Mouse (Mus musculus) kidney, adult 2 months (tissue): ENCODE data around the gene March10.

Experiments
- CTCF ChIP-seq: fragments of 200-500 bp; conservative IDR thresholded peaks from 2 replicates; pipeline ENCODE4 v1.5.1; 2011; ENCODE audit warnings: low read depth, mild to moderate bottlenecking, control low read depth, low read length, moderate library complexity, mixed read lengths; ENCODE audit not compliant: insufficient read depth, insufficient read length
- POLR2A ChIP-seq: fragments of 200-500 bp; IDR thresholded peaks from one replicate; pipeline ENCODE4 v1.6.1; 2011; ENCODE audit warnings: low read depth, low read length, control low read depth

DNA sequence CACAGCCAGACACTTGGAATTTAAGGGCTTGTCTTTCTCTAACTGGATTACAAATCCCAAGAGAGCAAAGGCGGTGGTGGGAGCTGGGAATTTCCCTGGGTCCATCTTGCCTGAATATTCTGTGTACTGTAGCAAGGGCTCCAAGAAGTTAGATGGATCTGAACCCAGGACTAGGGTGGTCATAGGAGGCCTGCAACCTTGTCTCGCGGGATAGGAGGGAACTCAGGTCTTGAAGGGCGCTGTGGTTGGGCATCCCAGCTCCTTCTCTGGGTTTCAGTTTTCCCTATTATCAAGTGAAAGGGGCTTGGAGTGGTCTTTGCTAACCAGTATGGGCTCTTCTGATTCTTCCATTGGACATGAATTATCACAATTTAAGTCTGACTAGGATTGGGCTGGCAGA lies 140.4 kb downstream of the March10 start:
- TF ChIP-seq POLR2A (no peak), CTCF (no peak)
